Mouse (Mus musculus): Measurements from ENCODE around the gene Samd9l. TPM values are rescaled to one million over a fixed set of nuclear protein-coding genes. Genes with fewer than 3 reads are reported as not detected.
"Not testable (repeated sequence)": the region's sequence is repeated elsewhere in the genome, so short reads cannot be mapped to it uniquely, and the experiment has no call there.

The Samd9l gene
- total RNA-seq, 2 experiments from 2014 or later = 15.9 to 26.4 TPM

DNA sequence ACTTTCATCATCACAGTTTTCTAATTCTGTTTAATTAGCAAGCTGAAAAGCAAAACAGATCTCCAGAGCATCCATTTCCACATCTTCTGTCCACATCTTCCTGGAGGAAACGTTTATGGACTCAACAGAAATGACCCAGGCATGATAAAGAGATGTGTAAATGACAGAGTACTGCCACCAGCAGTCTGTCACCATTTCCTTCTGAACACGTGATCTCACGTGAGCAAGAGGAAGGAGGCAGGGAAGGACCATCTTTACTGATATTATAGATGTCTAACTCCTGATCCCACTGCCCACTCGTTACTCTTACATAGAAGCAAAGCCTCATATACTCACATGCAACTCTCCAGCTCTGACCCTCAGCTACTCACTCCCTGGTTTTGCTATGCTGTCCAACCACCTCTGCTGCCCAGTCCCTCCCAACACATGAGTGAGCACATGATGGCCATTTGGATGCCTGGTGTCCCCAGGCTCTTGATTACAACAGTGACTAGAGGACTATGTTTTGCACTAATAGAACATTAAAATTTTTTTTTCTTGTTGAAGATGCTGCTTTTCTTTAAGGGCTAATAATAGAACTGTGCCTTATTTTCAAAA lies 54.2 kb downstream of the Samd9l start:
- ATAC-seq (replicated peaks; ENCODE audit: low FRiP score, poor library complexity, severe bottlenecking) = peak; percentile 64

DNA sequence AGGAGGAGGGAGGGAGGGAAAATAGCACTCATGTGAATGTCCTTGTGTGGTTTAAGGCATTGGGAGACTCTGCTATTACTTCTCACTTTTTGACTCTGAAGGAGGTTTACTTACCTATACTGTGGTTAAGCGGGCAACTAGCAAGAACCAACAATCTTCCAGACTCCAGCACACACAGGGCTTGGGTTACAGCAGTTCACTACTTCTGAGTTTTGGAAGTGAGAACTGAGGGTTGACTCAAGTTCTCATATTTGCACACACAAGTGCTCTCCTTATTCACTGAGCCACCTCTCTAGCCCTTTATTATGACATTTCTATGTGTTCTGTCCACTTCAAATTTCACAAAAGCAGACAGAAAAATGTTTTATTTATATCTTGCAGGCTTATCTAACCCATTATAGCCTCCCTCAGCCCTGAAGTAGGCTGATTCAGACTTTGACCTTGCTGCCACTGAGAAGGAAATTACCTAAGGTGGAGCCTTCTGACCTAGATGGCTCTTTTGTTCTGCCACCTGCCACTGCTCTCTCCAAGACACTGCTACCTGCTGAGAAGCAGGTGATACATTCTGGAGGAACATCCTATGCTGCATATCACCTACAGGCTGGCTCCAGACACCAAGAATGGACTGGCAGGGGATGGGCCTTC lies 55.6 kb downstream of the Samd9l start:
- not testable (repeated sequence) for ATAC-seq (replicated peaks; ENCODE audit: low FRiP score, poor library complexity, severe bottlenecking)

DNA sequence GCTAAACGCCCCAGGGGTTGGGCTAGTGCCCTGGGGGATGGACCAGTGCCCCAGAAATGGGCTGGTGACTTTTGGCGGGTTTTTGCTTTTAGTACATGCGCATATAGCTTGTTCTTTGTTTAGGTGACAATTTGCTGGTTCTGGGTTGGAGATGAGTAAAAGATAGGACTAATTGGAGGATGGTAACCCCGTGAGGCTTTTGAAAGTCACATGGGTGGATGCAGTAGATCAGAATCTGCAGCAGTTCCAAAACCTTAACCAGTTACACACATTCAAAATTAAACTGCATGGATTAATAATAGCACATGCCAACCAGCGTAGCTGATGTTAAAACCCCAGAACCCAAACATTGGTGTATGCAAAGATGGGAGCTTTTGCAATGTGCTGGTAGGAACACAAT lies 57.9 kb downstream of the Samd9l start:
- no peak for ATAC-seq (replicated peaks; ENCODE audit: low FRiP score, poor library complexity, severe bottlenecking)

DNA sequence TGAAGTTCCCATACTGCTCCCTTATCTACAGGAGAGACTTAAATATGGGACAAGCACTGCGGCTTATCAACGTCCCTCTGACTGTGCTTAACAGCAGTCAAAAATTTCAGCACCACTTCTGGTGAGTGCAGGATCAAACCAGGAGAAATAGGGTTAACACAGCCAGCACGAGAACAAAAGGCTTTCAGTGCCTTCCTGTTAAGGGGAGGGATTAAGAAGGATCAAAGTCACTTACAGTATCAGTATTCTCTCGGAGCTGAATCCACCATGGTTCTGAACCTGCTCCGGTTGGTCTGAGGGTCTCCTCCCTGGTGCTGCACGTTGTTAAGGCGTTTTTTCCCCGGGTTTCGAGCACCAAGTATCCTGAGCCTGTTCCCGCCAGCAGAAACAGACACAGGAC lies 58.4 kb downstream of the Samd9l start:
- ATAC-seq (replicated peaks; ENCODE audit: low FRiP score, poor library complexity, severe bottlenecking) = not testable (repeated sequence)

DNA sequence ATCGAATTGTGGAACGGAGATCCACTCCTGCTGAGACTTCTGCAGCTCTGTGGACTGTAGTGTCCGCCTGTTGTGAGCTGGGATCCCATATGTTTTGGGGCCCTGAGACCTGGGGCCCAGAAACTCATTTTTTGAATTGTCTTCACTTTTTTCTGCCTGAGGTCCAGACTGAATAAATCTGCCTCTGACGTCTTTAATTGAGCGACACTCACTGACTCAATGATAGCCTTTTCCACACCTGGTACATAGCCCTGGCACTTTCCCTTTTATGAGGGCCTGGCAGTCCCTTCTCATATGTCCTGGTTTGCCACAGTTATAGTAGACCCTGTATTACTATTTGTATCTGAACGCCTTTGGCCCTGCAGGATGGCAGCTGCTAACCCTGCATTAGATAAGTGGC lies 60.2 kb downstream of the Samd9l start:
- ATAC-seq (replicated peaks; ENCODE audit: low FRiP score, poor library complexity, severe bottlenecking) = not testable (repeated sequence)

Other genes with a start within 250 kb of the Samd9l start
- gene Hepacam2, start 98.7 kb upstream of the Samd9l start, total RNA-seq (2015; ENCODE audit: low replicate concordance) = not detected in 2 replicates
- not detected in 2 replicates for gene Hepacam2, start 98.7 kb upstream of the Samd9l start, total RNA-seq (2017; ENCODE audit: low replicate concordance)
- 13.0 and 14.1 TPM in 2 replicates for gene Vps50, start 98.8 kb upstream of the Samd9l start, total RNA-seq (2015; ENCODE audit: low replicate concordance)
- gene Vps50, start 98.8 kb upstream of the Samd9l start, total RNA-seq (2017; ENCODE audit: low replicate concordance) = 10.8 and 20.7 TPM in 2 replicates

Measured in erythroid progenitor cell, adult 5-6 weeks (primary cell).